Mouse (Mus musculus) lung, embryonic 14.5 days (tissue): Measurements from ENCODE around the gene Svop. TPM values are rescaled to one million over a fixed set of nuclear protein-coding genes. Genes with fewer than 3 reads are reported as not detected.

Experiments used
- ATAC-seq: fragments of 200-750 bp; cut with Nextera tagmentation; 2 replicates; pipeline ENCODE4 v1.8.0; 2017; ENCODE audit warnings: mild to moderate bottlenecking, moderate TSS enrichment, moderate library complexity; ENCODE audit not compliant: insufficient read depth
- DNase-seq: peaks from one replicate; pipeline ENCODE4 v3.0.0-alpha.2; 2015
- H3K27ac ChIP-seq: fragments of 300-500 bp; sonication (generic); 2 replicates; pipeline ENCODE4 v1.5.1; 2014; ENCODE audit warnings: low read depth, mild to moderate bottlenecking, moderate library complexity
- H3K27me3 ChIP-seq: fragments of 300-500 bp; sonication (generic); 2 replicates; pipeline ENCODE4 v1.6.1; 2014; ENCODE audit warnings: low read length, control low read depth; ENCODE audit not compliant: insufficient read depth
- H3K36me3 ChIP-seq: fragments of 300-500 bp; sonication (generic); 2 replicates; pipeline ENCODE4 v1.6.1; 2014; ENCODE audit warnings: control low read depth; ENCODE audit not compliant: insufficient read depth
- H3K4me1 ChIP-seq: fragments of 300-500 bp; sonication (generic); 2 replicates; pipeline ENCODE4 v1.6.1; 2014; ENCODE audit warnings: antibody characterized with exemption, control low read depth; ENCODE audit not compliant: insufficient read depth
- H3K4me2 ChIP-seq: fragments of 300-500 bp; sonication (generic); 2 replicates; pipeline ENCODE4 v1.6.1; 2014; ENCODE audit warnings: mild to moderate bottlenecking
- H3K4me3 ChIP-seq: fragments of 300-500 bp; sonication (generic); 2 replicates; pipeline ENCODE4 v1.5.1; 2014; ENCODE audit warnings: low read depth, low read length
- H3K9ac ChIP-seq: fragments of 300-500 bp; sonication (generic); 2 replicates; pipeline ENCODE4 v1.6.1; 2014
- H3K9me3 ChIP-seq: fragments of 300-500 bp; sonication (generic); 2 replicates; pipeline ENCODE4 v1.6.1; 2016; ENCODE audit warnings: low read depth, low read length, control low read depth
- CTCF ChIP-seq: IDR thresholded peaks from 2 replicates; pipeline ENCODE4 v1.5.1; 2016; ENCODE audit warnings: antibody characterized with exemption, low read depth
- WGBS: fragments of 180-500 bp; shearing (Covaris S2); extraction: QIAGEN DNeasy Blood & Tissue Kit; methylation state at CpG from one replicate; pipeline ENCODE4 v1.1.7; 2014; 5-methylcytosine and 5-hydroxymethylcytosine counted together
- polyA plus RNA-seq: library from polyadenylated mRNA; unstranded; fragments of >200 nt; fragmentation: Nextera tagmentation; extraction: Ambion mirVana; gene quantifications from 2 replicates; pipeline ENCODE4 v1.2.1, GENCODE M21; 2014

Svop gene
- polyA plus RNA-seq, 1 experiment from 2014 or later = 0.22 TPM

- 61% methylated on average over 7 of the region's 7 CpGs for WGBS
These were observed 76.2 kb downstream of the Svop start for GRCm38 (mm10) chr5:114015121-114015520.

GRCm38 (mm10) chr5:114009049-114009448, 82.3 kb downstream of the Svop start:
- ATAC-seq = no peak
- WGBS = 56% methylated on average over 4 of the region's 4 CpGs
- no peak overlapping the region for H3K4me2 ChIP-seq
- no peaks in the 10 kb centered on the region for H3K36me3 ChIP-seq
- no peaks in the 10 kb centered on the region for H3K27me3 ChIP-seq
- H3K9me3 ChIP-seq = no peaks in the 10 kb centered on the region
- no peak overlapping the region for H3K4me3 ChIP-seq
- no peak for TF ChIP-seq CTCF
- H3K4me1 ChIP-seq = no peaks in the 10 kb centered on the region
- DNase-seq = no peak
- H3K9ac ChIP-seq = no peak overlapping the region
- H3K27ac ChIP-seq = no peak overlapping the region

More at GRCm38 (mm10) chr5:114015121-114015520, 76.2 kb downstream of the Svop start:
- peak; percentile 76 for DNase-seq
- Histone ChIP-seq H3K4me2 (no peak overlapping the region), H3K4me3 (no peak overlapping the region), H3K4me1 (no peaks in the 10 kb centered on the region), H3K27ac (no peak overlapping the region), H3K9me3 (no peaks in the 10 kb centered on the region), H3K36me3 (no peaks in the 10 kb centered on the region), H3K27me3 (no peaks in the 10 kb centered on the region), H3K9ac (no peak overlapping the region)
- ATAC-seq = no peak
- no peak for TF ChIP-seq CTCF

- no peak for TF ChIP-seq CTCF
- H3K27me3 ChIP-seq = no peaks in the 10 kb centered on the region
- no peak for ATAC-seq
- no peaks in the 10 kb centered on the region for H3K36me3 ChIP-seq
- 76% methylated on average over 12 of the region's 12 CpGs for WGBS
- H3K9ac ChIP-seq = no peak overlapping the region
- no peak overlapping the region for H3K4me2 ChIP-seq
- no peaks in the 10 kb centered on the region for H3K9me3 ChIP-seq
- H3K4me3 ChIP-seq = no peak overlapping the region
- DNase-seq = no peak
- H3K4me1 ChIP-seq = no peaks in the 10 kb centered on the region
- H3K27ac ChIP-seq = no peak overlapping the region
These were observed 83.5 kb downstream of the Svop start for GRCm38 (mm10) chr5:114007753-114008453.

GRCm38 (mm10) chr5:114006974-114007373, 84.4 kb downstream of the Svop start:
- WGBS = 67% methylated on average over 4 of the region's 4 CpGs
- no peak for ATAC-seq
- H3K9me3 ChIP-seq = no peaks in the 10 kb centered on the region

GRCm38 (mm10) chr5:114005100-114005499, 86.3 kb downstream of the Svop start:
- Histone ChIP-seq H3K9ac (no peak overlapping the region), H3K9me3 (no peaks in the 10 kb centered on the region), H3K4me2 (no peak overlapping the region), H3K4me3 (no peak overlapping the region), H3K27me3 (no peaks in the 10 kb centered on the region), H3K4me1 (no peaks in the 10 kb centered on the region), H3K36me3 (no peaks in the 10 kb centered on the region), H3K27ac (no peak overlapping the region)
- ATAC-seq (no peak), DNase-seq (no peak)
- 85% methylated on average over 5 of the region's 5 CpGs for WGBS
- TF ChIP-seq CTCF = no peak

More at GRCm38 (mm10) chr5:114006974-114007373, 84.4 kb downstream of the Svop start:
- Histone ChIP-seq H3K9ac (no peak overlapping the region), H3K4me2 (no peak overlapping the region), H3K27me3 (no peaks in the 10 kb centered on the region), H3K4me1 (no peaks in the 10 kb centered on the region), H3K4me3 (no peak overlapping the region), H3K36me3 (no peaks in the 10 kb centered on the region), H3K27ac (no peak overlapping the region)
- no peak for DNase-seq
- TF ChIP-seq CTCF = no peak

- DNase-seq (no peak), ATAC-seq (no peak)
- Histone ChIP-seq H3K4me2 (no peak overlapping the region), H3K4me3 (no peak overlapping the region), H3K9ac (no peak overlapping the region), H3K36me3 (no peaks in the 10 kb centered on the region), H3K27ac (no peak overlapping the region), H3K27me3 (no peaks in the 10 kb centered on the region), H3K9me3 (no peaks in the 10 kb centered on the region), H3K4me1 (no peaks in the 10 kb centered on the region)
- WGBS = 77% methylated on average over 11 of the region's 11 CpGs
- TF ChIP-seq CTCF = no peak
These were observed 86.8 kb downstream of the Svop start for GRCm38 (mm10) chr5:114004573-114004972.

GRCm38 (mm10) chr5:114003542-114003941, 87.8 kb downstream of the Svop start, which contains the start of gene Dao:
Dao (plus strand) TSS chr5:114003703.
- no peak for TF ChIP-seq CTCF
- DNase-seq = no peak
- Histone ChIP-seq H3K4me1 (no peaks in the 10 kb centered on the region), H3K4me2 (no peak within 1 kb of the TSS), H3K27ac (no peak within 1 kb of the TSS), H3K9ac (no peak within 1 kb of the TSS), H3K9me3 (no peaks in the 10 kb centered on the region), H3K4me3 (no peak within 1 kb of the TSS), H3K27me3 (no peaks in the 10 kb centered on the region), H3K36me3 (no peaks in the 10 kb centered on the region)
- 48% methylated on average over 5 of the region's 5 CpGs for WGBS
- ATAC-seq = no peak
